Mouse (Mus musculus) heart, adult 8-10 months (tissue): ENCODE measurements at regions not wholly inside any gene's neighbourhood (a gene's known extent, or its start where the extent isn't known, plus 50 kb on each side); places are given as distances from the start of the nearest gene placed in this dataset.

Experiments used
- DNase-seq: peaks from one replicate; pipeline ENCODE4 v3.0.0; 2022; ENCODE audit warnings: low spot score

- no peak for DNase-seq
These were observed 91.9 kb upstream of the Fam92a start for GRCm38 (mm10) chr4:12263746-12264145.

DNA sequence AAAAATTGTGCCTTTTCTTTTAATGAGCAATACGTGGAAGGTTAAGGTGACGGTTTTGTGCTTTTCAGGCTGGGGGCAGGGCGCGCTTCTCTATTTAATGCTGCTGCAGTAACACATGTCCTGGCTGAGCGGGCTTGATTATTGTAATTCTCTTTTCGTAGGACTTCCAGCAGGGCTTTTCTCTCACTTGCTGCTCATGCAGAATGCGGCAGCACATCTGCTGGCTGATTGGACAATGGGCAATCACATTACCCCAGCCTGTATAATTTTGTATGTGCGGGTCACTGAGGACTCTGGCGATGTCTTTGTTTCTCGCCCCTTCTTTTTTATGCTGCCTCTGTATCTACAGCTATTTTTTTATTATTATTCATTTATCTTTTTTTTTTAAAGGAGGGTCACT lies 91.4 kb upstream of the Fam92a start:
- no peak for DNase-seq

GRCm38 (mm10) chr4:12247994-12248393 lies 76.2 kb upstream of the Fam92a start:
- DNase-seq, result no peak

GRCm38 (mm10) chr4:12246595-12246994 lies 74.8 kb upstream of the Fam92a start:
- DNase-seq, result no peak

DNA sequence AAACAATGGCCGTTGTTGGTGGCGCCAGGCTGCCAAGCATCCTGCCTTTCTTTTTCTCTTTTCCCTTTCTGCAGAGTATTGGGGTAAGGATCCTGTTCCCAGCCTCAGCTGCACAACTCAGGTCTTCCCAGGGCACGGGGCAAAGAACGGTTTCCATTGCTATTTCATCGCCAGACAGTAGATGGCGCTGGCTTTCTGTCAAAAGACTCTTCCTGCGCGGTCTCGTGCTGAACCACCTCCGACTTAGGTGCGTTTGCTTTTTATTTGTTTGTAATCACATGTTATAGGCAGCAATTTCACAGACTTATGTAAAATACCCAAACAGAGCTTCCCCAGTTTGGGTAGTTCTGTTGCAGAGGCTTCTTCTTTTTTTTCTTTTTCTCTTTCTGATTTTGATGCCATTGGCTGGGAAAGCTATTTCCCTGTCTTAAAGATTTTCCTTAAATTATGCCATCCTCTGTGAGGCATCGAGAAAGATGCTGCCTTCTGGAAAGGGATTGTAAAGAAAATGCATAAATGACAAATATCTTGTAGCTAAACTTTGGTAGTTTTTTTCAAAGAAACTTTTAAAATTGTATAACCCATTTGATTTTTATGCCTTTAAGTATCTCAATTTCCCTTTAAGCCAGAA lies 69.2 kb upstream of the Fam92a start:
- peak; percentile 48 for DNase-seq

DNA sequence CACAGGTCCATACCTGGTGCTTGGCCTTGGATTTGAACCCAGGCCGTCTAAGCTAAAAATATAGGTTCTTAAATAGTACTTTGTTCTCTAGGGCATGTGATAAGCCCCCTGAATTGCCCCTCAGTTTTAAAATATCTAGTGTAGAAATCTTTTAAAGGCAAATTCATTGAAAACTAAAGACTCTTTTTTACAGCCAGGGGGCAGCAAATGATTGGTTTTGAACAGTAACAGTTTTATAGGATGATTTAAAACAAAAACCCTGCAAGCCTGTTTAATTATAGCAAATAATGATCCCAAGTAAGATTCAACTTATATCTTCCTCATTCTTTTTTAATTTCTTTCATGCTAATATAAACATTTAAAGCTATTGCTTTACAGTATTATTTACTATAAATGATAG lies 58.9 kb upstream of the Fam92a start:
- DNase-seq, result peak; percentile 4
